Mouse (Mus musculus) heart, postnatal 14 days (tissue): Measurements from ENCODE around the gene Procr. TPM values are rescaled to one million over a fixed set of nuclear protein-coding genes. Genes with fewer than 3 reads are reported as not detected.
"Not testable (repeated sequence)": the region's sequence is repeated elsewhere in the genome, so short reads cannot be mapped to it uniquely, and the experiment has no call there.

Experiments
- DNase-seq, 2 experiments: peaks; one replicate each; pipeline ENCODE4 v3.0.0; 2021 to 2022
- intact Hi-C: fragments of 180-260 bp; cut with DNase I; formaldehyde crosslinking; loops from one replicate; pipeline ENCODE4 v1.15.1; 2025
- long read RNA-seq, 2 experiments: library from polyadenylated mRNA; stranded (forward); transcript quantifications; one replicate each; pipeline ENCODE4 v2.0.0; 2021
- total RNA-seq, 2 experiments: library from RNA; stranded (reverse); gene quantifications; 2 replicates each; pipeline ENCODE4 v1.2.3; 2021

The Procr gene
- 1 to 10 TPM; 4.8 to 6.1 TPM for total RNA-seq
- long read RNA-seq, experiment 1, partial matches to known transcripts = 0 of 4 reads
- long read RNA-seq, experiment 1, other reads (novel, unspliced or antisense) = 0 of 4 reads
- long read RNA-seq, experiment 2, transcript Procr-201 (4 exons, 1,597 nt) = major isoform, 7 of 8 reads
- long read RNA-seq, experiment 2, partial matches to known transcripts = 1 of 8 reads
- long read RNA-seq, experiment 2, other reads (novel, unspliced or antisense) = 0 of 8 reads

GRCm38 (mm10) chr2:155751014-155751786 lies at the start of gene Procr:
Procr (plus strand) TSS chr2:155751117.
- DNase-seq = peak; percentile 55 to 60
- intact Hi-C loops = no loop called here

- DNase-seq = no peak
- intact Hi-C loops = no loop called here
These were observed 49.5 kb upstream of the Procr start for GRCm38 (mm10) chr2:155701399-155701919.

GRCm38 (mm10) chr2:155703630-155704029 lies 47.3 kb upstream of the Procr start:
- intact Hi-C loops = no loop called here
- no peak for DNase-seq

- intact Hi-C loops = no loop called here
- DNase-seq = peak; percentile 39 to 61
These were observed 43.7 kb upstream of the Procr start for GRCm38 (mm10) chr2:155707251-155707650.

- DNase-seq = no peak
- intact Hi-C loops = no loop called here
These were observed 40.4 kb upstream of the Procr start for GRCm38 (mm10) chr2:155710557-155710956.

- peak in 1 of 2 experiments; percentile 30 for DNase-seq
- intact Hi-C loops = no loop called here
These were observed 33.6 kb upstream of the Procr start for GRCm38 (mm10) chr2:155717082-155717990.

GRCm38 (mm10) chr2:155720585-155720984 lies 30.3 kb upstream of the Procr start:
- intact Hi-C loops = no loop called here
- DNase-seq = no peak

- no peak for DNase-seq
- intact Hi-C loops = no loop called here
These were observed 26.9 kb upstream of the Procr start for GRCm38 (mm10) chr2:155724036-155724435.

GRCm38 (mm10) chr2:155724526-155724925 lies 26.4 kb upstream of the Procr start:
- DNase-seq = no peak
- intact Hi-C loops = no loop called here

- intact Hi-C loops = no loop called here
- no peak for DNase-seq
These were observed 24.6 kb upstream of the Procr start for GRCm38 (mm10) chr2:155726302-155726701.

GRCm38 (mm10) chr2:155727764-155728395 lies 23.0 kb upstream of the Procr start:
- intact Hi-C loops = no loop called here
- no peak for DNase-seq

GRCm38 (mm10) chr2:155728742-155729141 lies 22.2 kb upstream of the Procr start:
- no peak for DNase-seq
- intact Hi-C loops = no loop called here

GRCm38 (mm10) chr2:155729158-155729645 lies 21.7 kb upstream of the Procr start, which contains the start of gene Edem2:
Edem2 (minus strand) TSS chr2:155729475.
- intact Hi-C loops = no loop called here
- peak; percentile 89 to 94 for DNase-seq

GRCm38 (mm10) chr2:155735080-155735479 lies 15.8 kb upstream of the Procr start:
- DNase-seq = no peak

GRCm38 (mm10) chr2:155735766-155736165 lies 15.2 kb upstream of the Procr start, which contains the start of gene Gm17581:
Gm17581 (minus strand) TSS chr2:155735866.
- DNase-seq, intact Hi-C loops: not testable (repeated sequence)

More at GRCm38 (mm10) chr2:155735080-155735479, 15.8 kb upstream of the Procr start:
- intact Hi-C loops = no loop called here

- intact Hi-C loops = no loop called here
- DNase-seq = no peak
These were observed 14.0 kb upstream of the Procr start for GRCm38 (mm10) chr2:155736936-155737335.

GRCm38 (mm10) chr2:155737803-155738202 lies 13.1 kb upstream of the Procr start:
- DNase-seq = no peak
- intact Hi-C loops = no loop called here

- intact Hi-C loops = no loop called here
- peak; percentile 16 to 29 for DNase-seq
These were observed 8.7 kb upstream of the Procr start for GRCm38 (mm10) chr2:155742211-155742610.

- intact Hi-C loops = no loop called here
- peak; percentile 43 to 47 for DNase-seq
These were observed 8.0 kb upstream of the Procr start for GRCm38 (mm10) chr2:155742931-155743337.

- intact Hi-C loops = no loop called here
- no peak for DNase-seq
These were observed 7.6 kb upstream of the Procr start for GRCm38 (mm10) chr2:155743351-155743750.
